Mouse (Mus musculus) CH12.LX (cell line): ENCODE results near the gene Hsf3. TPM values are rescaled to one million over a fixed set of nuclear protein-coding genes. Genes with fewer than 3 reads are reported as not detected.

Experiments used
- DNase-seq: peaks from one replicate; pipeline ENCODE4 v3.0.0-alpha.2; 2013; ENCODE audit errors: extremely low read depth
- H3K27ac ChIP-seq: 2 replicates; pipeline ENCODE4 v1.5.1; 2012; ENCODE audit warnings: low read depth, mild to moderate bottlenecking, control low read depth, moderate library complexity; ENCODE audit not compliant: insufficient read depth
- H3K27me3 ChIP-seq: replicated peaks from 2 replicates; pipeline ENCODE3; 2012; ENCODE audit warnings: inconsistent platforms
- H3K36me3 ChIP-seq, 2 experiments: replicated peaks in 1 of 2; 2 replicates each; pipeline versions ENCODE3 to v1.6.1; 2012; ENCODE audit warnings: inconsistent platforms in 1 of 2, low read length in 1 of 2, mild to moderate bottlenecking in 1 of 2, mixed read lengths in 1 of 2, moderate library complexity in 1 of 2; ENCODE audit not compliant: control insufficient read depth in 1 of 2, insufficient read depth in 1 of 2
- H3K4me1 ChIP-seq, 2 experiments: 2 replicates each; pipeline ENCODE4 v1.6.1; 2012; ENCODE audit warnings: inconsistent platforms in 1 of 2, moderate library complexity in 1 of 2; ENCODE audit not compliant: insufficient read depth in 2 of 2, control insufficient read depth in 1 of 2
- H3K4me2 ChIP-seq: 2 replicates; pipeline ENCODE4 v1.6.1; 2012; ENCODE audit warnings: low read depth, mild to moderate bottlenecking, control low read depth; ENCODE audit not compliant: poor library complexity, insufficient read depth, severe bottlenecking
- H3K4me3 ChIP-seq, 3 experiments: fragments of 150-350 bp in 1 of 3; sonication (generic) in 1 of 3; replicated peaks in 1 of 3; 2 replicates each; pipeline versions ENCODE3 to v1.5.1; 2011 to 2012; ENCODE audit warnings: low read depth in 2 of 3, low read length in 2 of 3, mild to moderate bottlenecking in 2 of 3, moderate library complexity in 2 of 3, control low read depth in 1 of 3, improper control_type of control experiment in 1 of 3, inconsistent platforms in 1 of 3, mixed read lengths in 1 of 3; ENCODE audit not compliant: poor library complexity in 1 of 3
- H3K79me2 ChIP-seq: replicated peaks from 2 replicates; pipeline ENCODE4 v1.6.1; 2012; ENCODE audit warnings: mild to moderate bottlenecking, moderate library complexity; ENCODE audit not compliant: control insufficient read depth, poor library complexity, insufficient read depth, severe bottlenecking; ENCODE audit errors: extremely low read depth
- H3K9ac ChIP-seq: 2 replicates; pipeline ENCODE4 v1.6.1; 2012; ENCODE audit warnings: low read depth, mild to moderate bottlenecking, control low read depth, moderate library complexity; ENCODE audit not compliant: insufficient read depth
- H3K9me3 ChIP-seq: replicated peaks from 2 replicates; pipeline ENCODE3; 2012; ENCODE audit warnings: low read length, inconsistent platforms, mixed read lengths
- CTCF ChIP-seq, 2 experiments: IDR thresholded peaks in 1 of 2; conservative IDR thresholded peaks in 1 of 2; 2 replicates each; pipeline ENCODE4 v1.5.1; 2011 to 2012; ENCODE audit warnings: low read depth in 2 of 2, low read length in 2 of 2, improper control_type of control experiment in 1 of 2, inconsistent platforms in 1 of 2, mild to moderate bottlenecking in 1 of 2, moderate library complexity in 1 of 2
- E2F4 ChIP-seq: IDR thresholded peaks from 2 replicates; pipeline ENCODE4 v1.6.1; 2011; ENCODE audit warnings: low read depth, low read length, improper control_type of control experiment; ENCODE audit not compliant: insufficient replicate concordance
- EP300 ChIP-seq: IDR thresholded peaks from 2 replicates; pipeline ENCODE4 v1.6.1; 2011; ENCODE audit warnings: low read length, improper control_type of control experiment
- ETS1 ChIP-seq: conservative IDR thresholded peaks from 2 replicates; pipeline ENCODE4 v1.6.1; 2012; ENCODE audit warnings: low read depth, mild to moderate bottlenecking, inconsistent platforms, low read length, improper control_type of control experiment, moderate library complexity
- GABPA ChIP-seq: IDR thresholded peaks from 2 replicates; pipeline ENCODE4 v1.6.1; 2012; ENCODE audit warnings: low read depth, low read length, improper control_type of control experiment, inconsistent platforms; ENCODE audit not compliant: insufficient replicate concordance
- HCFC1 ChIP-seq: IDR thresholded peaks from 2 replicates; pipeline ENCODE4 v1.6.1; 2012; ENCODE audit warnings: low read depth, mild to moderate bottlenecking, inconsistent platforms, low read length, improper control_type of control experiment
- IRF4 ChIP-seq: IDR thresholded peaks from 2 replicates; pipeline ENCODE4 v1.6.1; 2014; ENCODE audit warnings: low read depth, mild to moderate bottlenecking, inconsistent platforms, low read length, improper control_type of control experiment
- JUN ChIP-seq: IDR thresholded peaks from 2 replicates; pipeline ENCODE4 v1.6.1; 2011; ENCODE audit warnings: low read depth, mild to moderate bottlenecking, low read length, improper control_type of control experiment, moderate library complexity; ENCODE audit not compliant: insufficient read depth
- MAFK ChIP-seq: IDR thresholded peaks from 2 replicates; pipeline ENCODE4 v1.6.1; 2011; ENCODE audit warnings: low read length, improper control_type of control experiment; ENCODE audit not compliant: insufficient replicate concordance
- MAX ChIP-seq: IDR thresholded peaks from 2 replicates; pipeline ENCODE4 v1.6.1; 2011; ENCODE audit warnings: low read length, improper control_type of control experiment
- MXI1 ChIP-seq: IDR thresholded peaks from 2 replicates; pipeline ENCODE4 v1.6.1; 2011; ENCODE audit warnings: mild to moderate bottlenecking, low read depth, low read length, improper control_type of control experiment
- NRF1 ChIP-seq: IDR thresholded peaks from 2 replicates; pipeline ENCODE4 v1.6.1; 2014; ENCODE audit warnings: low read depth, mild to moderate bottlenecking, inconsistent platforms, low read length, improper control_type of control experiment, moderate library complexity
- POLR2A ChIP-seq: IDR thresholded peaks from 2 replicates; pipeline ENCODE4 v1.6.1; 2011; ENCODE audit warnings: low read depth, mild to moderate bottlenecking, improper control_type of control experiment, low read length
- POLR2AphosphoS2 ChIP-seq: IDR thresholded peaks from 2 replicates; pipeline ENCODE4 v1.6.1; 2011; ENCODE audit warnings: low read depth, low read length, improper control_type of control experiment
- RAD21 ChIP-seq: IDR thresholded peaks from 2 replicates; pipeline ENCODE4 v1.6.1; 2011; ENCODE audit warnings: low read depth, mild to moderate bottlenecking, low read length, improper control_type of control experiment, moderate library complexity
- RCOR1 ChIP-seq: conservative IDR thresholded peaks from 2 replicates; pipeline ENCODE4 v1.6.1; 2012; ENCODE audit warnings: low read depth, mild to moderate bottlenecking, inconsistent platforms, low read length, improper control_type of control experiment
- SIN3A ChIP-seq: IDR thresholded peaks from 2 replicates; pipeline ENCODE4 v1.6.1; 2012; ENCODE audit warnings: low read length, improper control_type of control experiment, inconsistent platforms
- SMC3 ChIP-seq: IDR thresholded peaks from 2 replicates; pipeline ENCODE4 v1.6.1; 2011; ENCODE audit warnings: low read depth, low read length, improper control_type of control experiment
- TCF12 ChIP-seq: IDR thresholded peaks from 2 replicates; pipeline ENCODE4 v1.6.1; 2014; ENCODE audit warnings: low read depth, mild to moderate bottlenecking, inconsistent platforms, low read length, improper control_type of control experiment
- UBTF ChIP-seq: IDR thresholded peaks from 2 replicates; pipeline ENCODE4 v1.6.1; 2012; ENCODE audit warnings: low read depth, mild to moderate bottlenecking, inconsistent platforms, low read length, improper control_type of control experiment, moderate library complexity
- ZC3H11A ChIP-seq: IDR thresholded peaks from 2 replicates; pipeline ENCODE4 v1.6.1; 2012; ENCODE audit warnings: low read depth, mild to moderate bottlenecking, inconsistent platforms, low read length, improper control_type of control experiment
- ZNF384 ChIP-seq: IDR thresholded peaks from 2 replicates; pipeline ENCODE4 v1.6.1; 2012; ENCODE audit warnings: low read depth, low read length, improper control_type of control experiment, inconsistent platforms
- dilution Hi-C: fragments of 300-500 bp; cut with MboI; formaldehyde crosslinking; loops from 2 replicates; pipeline ENCODE4 v1.14.3; 2020; ENCODE audit warnings: low sequenced_read_pairs; ENCODE audit not compliant: extremely low pct_unique_long_range_greater_than_20kb, extremely low pct_ligation_motif_present
- in situ Hi-C: fragments of 300-500 bp; cut with MboI; formaldehyde crosslinking; loops from 3 replicates; pipeline ENCODE4 v1.14.3; 2019; ENCODE audit warnings: low sequenced_read_pairs, low pct_ligation_motif_present, low pct_unique_long_range_greater_than_20kb, mixed read lengths
- polyA plus RNA-seq: library from polyadenylated mRNA; unstranded; fragments of >175 nt; gene quantifications from 2 replicates; pipeline ENCODE4 v1.2.1, GENCODE M21; 2012; ENCODE audit warnings: low read depth; ENCODE audit not compliant: insufficient read length
- total RNA-seq, 2 experiments: library from RNA; depleted of rRNA; stranded (reverse); fragments of 300-350 nt in 1 of 2; fragments of >200 nt in 1 of 2; gene quantifications; 2 replicates each; pipeline ENCODE4 v1.2.3; 2012 to 2014

Hsf3 gene
- total RNA-seq (2012; rRNA removed) (not detected in 2 replicates), total RNA-seq (2014; rRNA removed) (not detected in 2 replicates), polyA plus RNA-seq (not detected in 2 replicates)

DNA sequence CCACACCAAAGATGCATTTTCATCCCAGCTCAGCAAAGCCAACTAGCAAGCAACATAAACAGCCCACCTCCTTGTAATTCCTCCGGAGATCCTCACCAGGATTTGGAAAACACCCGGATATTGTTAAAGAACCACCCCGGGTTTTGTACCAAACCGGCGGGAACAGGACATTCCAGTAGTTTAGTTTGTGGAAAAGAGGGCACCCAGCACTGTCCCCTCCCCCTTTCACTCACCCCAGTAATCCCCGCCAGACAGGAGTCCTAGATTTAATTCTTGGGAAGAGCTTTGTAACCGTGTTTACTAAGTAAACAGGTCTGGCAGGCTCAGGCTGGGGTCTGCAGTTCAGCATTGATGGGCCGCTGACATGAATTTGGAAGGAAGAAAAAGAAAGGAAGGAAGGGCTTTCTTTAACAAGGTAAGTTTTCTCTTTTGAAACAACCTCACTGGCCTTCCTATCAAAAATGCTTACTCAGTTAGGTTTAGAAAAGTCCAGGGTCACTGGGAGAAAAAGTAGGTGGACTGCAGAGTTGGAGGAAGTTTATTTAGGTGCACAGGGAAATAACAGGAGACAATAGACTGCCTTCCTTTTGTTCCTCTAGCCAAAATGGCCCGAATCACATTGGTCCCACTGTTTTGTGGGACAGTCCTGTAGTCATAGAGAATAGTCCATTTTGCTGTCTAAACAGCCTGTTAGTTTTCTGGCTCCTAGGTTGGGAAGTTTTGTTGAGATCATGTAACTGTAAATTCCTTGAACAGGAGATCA, at the start of gene Hsf3:
TSS of gene Hsf3 (minus strand) at position 94 of the 763 bp plus-strand sequence.
- no peak within 1 kb of the TSS for H3K4me2 ChIP-seq
- H3K79me2 ChIP-seq = no peaks in the 10 kb centered on the region
- H3K36me3 ChIP-seq = no peaks in the 10 kb centered on the region
- no peaks in the 10 kb centered on the region for H3K4me1 ChIP-seq
- no peaks in the 10 kb centered on the region for H3K27me3 ChIP-seq
- in situ Hi-C loops (no loop called here), dilution Hi-C loops (no loop called here)
- H3K27ac ChIP-seq = no peak within 1 kb of the TSS
- TF ChIP-seq MAFK (no peak), MXI1 (no peak), GABPA (no peak), SIN3A (no peak), HCFC1 (no peak), MAX (no peak), ETS1 (no peak), ZC3H11A (no peak), ZNF384 (no peak), EP300 (no peak), IRF4 (no peak), JUN (no peak), RCOR1 (no peak), UBTF (no peak), NRF1 (no peak), POLR2A (no peak), TCF12 (no peak), SMC3 (no peak), POLR2AphosphoS2 (no peak)
- DNase-seq = no peak
- no peak within 1 kb of the TSS for H3K9ac ChIP-seq
- H3K4me3 ChIP-seq = no peak within 1 kb of the TSS
- H3K9me3 ChIP-seq = no peaks in the 10 kb centered on the region

GRCm38 (mm10) chrX:96501580-96501979, 45.5 kb upstream of the Hsf3 start:
- DNase-seq = peak; percentile 10
- Histone ChIP-seq H3K27ac (no peak overlapping the region), H3K9me3 (no peaks in the 10 kb centered on the region), H3K4me1 (no peaks in the 10 kb centered on the region), H3K79me2 (no peaks in the 10 kb centered on the region), H3K9ac (no peak overlapping the region), H3K4me2 (no peak overlapping the region), H3K36me3 (no peaks in the 10 kb centered on the region), H3K27me3 (no peaks in the 10 kb centered on the region)
- TF ChIP-seq E2F4 (no peak), RAD21 (peak; percentile 35), CTCF (conservative IDR thresholded peaks at IDR 0.05 in 1 of 2, IDR thresholded peaks at IDR 0.05 in 1 of 2; ENCODE audit: low read depth in 2 of 2, low read length in 2 of 2) (peak in 1 of 2 experiments; percentile 32; a peak in 2 of 4 replicates), ZNF384 (peak; percentile 45; the same call in 1 of the 2 replicates), TCF12 (no peak), SMC3 (peak; percentile 20; the same call in 1 of the 2 replicates)
- TF ChIP-seq, all 38 proteins: peak for 4
- in situ Hi-C loops (loop anchor here (25.0 kb wide), 1 partner anchor 514 kb away; no protein-coding TSS in a partner anchor), dilution Hi-C loops (no loop called here)
- no peak overlapping the region for H3K4me3 ChIP-seq
